Mouse (Mus musculus) gastrocnemius, adult 2 months (tissue): ENCODE data around the gene Aars2. TPM values are rescaled to one million over a fixed set of nuclear protein-coding genes. Genes with fewer than 3 reads are reported as not detected.

Source experiments
- DNase-seq: peaks from one replicate; pipeline ENCODE4 v3.0.0; 2022
- H3K27ac ChIP-seq: fragments of 200-600 bp; 2 replicates; pipeline ENCODE4 v1.8.1; 2022; ENCODE audit warnings: mild to moderate bottlenecking
- H3K4me3 ChIP-seq: fragments of 200-600 bp; 2 replicates; pipeline ENCODE4 v1.8.1; 2022; ENCODE audit warnings: mild to moderate bottlenecking, moderate library complexity
- CTCF ChIP-seq: fragments of 200-600 bp; IDR thresholded peaks from 2 replicates; pipeline ENCODE4 v1.8.1; 2022; ENCODE audit warnings: antibody characterized with exemption, mild to moderate bottlenecking, moderate library complexity
- intact Hi-C: fragments of 180-260 bp; cut with DNase I; formaldehyde crosslinking; loops from one replicate; pipeline ENCODE4 v1.15.1; 2025
- total RNA-seq, 2 experiments: library from RNA; stranded (reverse); gene quantifications; 2 replicates each; pipeline ENCODE4 v1.2.3; 2021

Gene Aars2
- total RNA-seq, 2 experiments from 2014 or later: 13.4 to 15.8 TPM

GRCm38 (mm10) chr17:45510871-45511270, 4.2 kb downstream of the Aars2 start:
- Histone ChIP-seq H3K4me3 (no peak overlapping the region), H3K27ac (no peak overlapping the region)
- no peak for DNase-seq
- intact Hi-C loops: no loop called here
- no peak for TF ChIP-seq CTCF

- no peak for DNase-seq
- intact Hi-C loops: no loop called here
- no peak for TF ChIP-seq CTCF
- H3K4me3 ChIP-seq: no peak overlapping the region
- H3K27ac ChIP-seq: no peak overlapping the region
These were observed 5.1 kb downstream of the Aars2 start for GRCm38 (mm10) chr17:45511757-45512156.

GRCm38 (mm10) chr17:45515204-45515726, 8.6 kb downstream of the Aars2 start:
- Histone ChIP-seq H3K4me3 (no peak overlapping the region), H3K27ac (no peak overlapping the region)
- TF ChIP-seq CTCF: no peak
- intact Hi-C loops: loop anchor here (5.0 kb wide), 1 partner anchor 127 kb away; no protein-coding TSS in a partner anchor
- no peak for DNase-seq

- Histone ChIP-seq H3K27ac (no peak overlapping the region), H3K4me3 (no peak overlapping the region)
- TF ChIP-seq CTCF: no peak
- no peak for DNase-seq
- intact Hi-C loops: loop anchor here (1.0 to 5.0 kb wide), 2 partner anchors 36 to 126 kb away; no protein-coding TSS in a partner anchor
These were observed 9.2 kb downstream of the Aars2 start for GRCm38 (mm10) chr17:45515806-45516205.

- Histone ChIP-seq H3K27ac (no peak overlapping the region), H3K4me3 (no peak overlapping the region)
- intact Hi-C loops: loop anchor here (1.0 to 5.0 kb wide), 2 partner anchors 36 to 126 kb away; no protein-coding TSS in a partner anchor
- peak; percentile 75 for DNase-seq
- peak; percentile 95 for TF ChIP-seq CTCF
These were observed 9.8 kb downstream of the Aars2 start for GRCm38 (mm10) chr17:45516488-45516887.

- intact Hi-C loops: loop anchor here (5.0 kb wide), 1 partner anchor 125 kb away; no protein-coding TSS in a partner anchor
- Histone ChIP-seq H3K4me3 (no peak overlapping the region), H3K27ac (no peak overlapping the region)
- no peak for DNase-seq
- TF ChIP-seq CTCF: no peak
These were observed 10.5 kb downstream of the Aars2 start for GRCm38 (mm10) chr17:45517135-45517534.

- Histone ChIP-seq H3K4me3 (no peak overlapping the region), H3K27ac (no peak overlapping the region)
- no peak for DNase-seq
- intact Hi-C loops: loop anchor here (5.0 kb wide), 1 partner anchor 125 kb away; no protein-coding TSS in a partner anchor
- no peak for TF ChIP-seq CTCF
These were observed 11.0 kb downstream of the Aars2 start for GRCm38 (mm10) chr17:45517549-45518215.

GRCm38 (mm10) chr17:45518766-45519475, 12.3 kb downstream of the Aars2 start:
- no peak overlapping the region for H3K4me3 ChIP-seq
- H3K27ac ChIP-seq: no peak overlapping the region
- intact Hi-C loops: loop anchor here (5.0 kb wide), 1 partner anchor 123 kb away; no protein-coding TSS in a partner anchor
- no peak for TF ChIP-seq CTCF
- no peak for DNase-seq

- intact Hi-C loops: no loop called here
- no peak for TF ChIP-seq CTCF
These were observed 13.5 kb downstream of the Aars2 start for GRCm38 (mm10) chr17:45520136-45520535.

GRCm38 (mm10) chr17:45523263-45523662, 16.6 kb downstream of the Aars2 start, which contains the start of gene Tcte1:
TSS of gene Tcte1 (plus strand) at chr17:45523434.
- intact Hi-C loops: no loop called here
- Histone ChIP-seq H3K27ac (no peak within 1 kb of the TSS), H3K4me3 (no peak within 1 kb of the TSS)
- no peak for TF ChIP-seq CTCF
- DNase-seq: no peak

More at GRCm38 (mm10) chr17:45520136-45520535, 13.5 kb downstream of the Aars2 start:
- Histone ChIP-seq H3K27ac (no peak overlapping the region), H3K4me3 (no peak overlapping the region)
- DNase-seq: no peak

- no peak overlapping the region for H3K27ac ChIP-seq
- intact Hi-C loops: no loop called here
- no peak overlapping the region for H3K4me3 ChIP-seq
- TF ChIP-seq CTCF: no peak
- DNase-seq: no peak
These were observed 18.3 kb downstream of the Aars2 start for GRCm38 (mm10) chr17:45524961-45525360.

GRCm38 (mm10) chr17:45526571-45526970, 19.9 kb downstream of the Aars2 start:
- no peak for TF ChIP-seq CTCF
- Histone ChIP-seq H3K4me3 (no peak overlapping the region), H3K27ac (no peak overlapping the region)
- no peak for DNase-seq
- intact Hi-C loops: no loop called here

- intact Hi-C loops: no loop called here
- no peak for TF ChIP-seq CTCF
These were observed 23.7 kb downstream of the Aars2 start for GRCm38 (mm10) chr17:45530346-45530782.

More at GRCm38 (mm10) chr17:45530346-45530782, 23.7 kb downstream of the Aars2 start:
- Histone ChIP-seq H3K4me3 (no peak overlapping the region), H3K27ac (no peak overlapping the region)
- no peak for DNase-seq
